Mouse (Mus musculus) cerebellum, postnatal 36 days (tissue): ENCODE data around the gene Ulk3.

Experiments used
- DNase-seq, 2 experiments: peaks; one replicate each; pipeline ENCODE4 v3.0.0; 2021 to 2022; ENCODE audit warnings: mixed read lengths in 2 of 2

Ulk3 gene

DNA sequence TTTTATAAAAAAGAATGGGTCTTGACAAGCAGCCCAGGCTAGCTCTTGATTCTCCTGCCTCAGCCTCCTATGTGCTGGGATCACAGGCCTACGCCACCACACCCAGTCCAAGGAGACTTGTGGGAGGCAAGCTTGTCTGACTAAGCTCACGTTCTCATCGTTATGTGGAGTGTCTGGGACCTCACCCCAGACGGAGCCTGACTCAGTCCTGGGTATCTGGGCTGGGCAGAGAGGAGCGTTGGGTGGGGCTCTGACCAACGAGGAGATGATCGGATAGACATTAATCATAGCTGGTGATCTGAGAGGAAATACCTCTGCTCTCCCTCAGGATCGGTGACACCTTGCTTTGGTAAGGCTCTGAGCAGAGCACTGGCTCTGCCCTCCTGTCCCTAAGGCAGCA, 29.6 kb downstream of the Ulk3 start:
- no peak for DNase-seq

DNA sequence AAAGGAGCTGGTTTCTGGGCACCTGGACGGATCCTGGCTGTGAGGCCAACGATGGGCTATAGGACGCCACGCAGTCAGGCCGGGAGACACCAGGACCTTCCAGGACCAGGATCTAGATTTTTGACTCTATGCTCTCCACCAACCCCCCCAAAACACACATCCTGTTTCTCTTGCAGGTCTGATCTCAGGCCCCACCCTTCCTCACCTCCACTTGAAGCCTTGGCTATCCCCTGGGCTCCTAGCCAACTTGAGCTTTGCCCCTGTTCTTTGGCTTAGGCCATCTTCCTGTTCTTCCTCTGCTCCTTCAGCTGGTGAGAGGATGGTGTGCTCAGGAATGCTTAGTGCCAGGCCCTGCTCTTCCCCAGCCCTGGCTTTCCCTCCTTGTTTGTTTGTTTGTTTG, 31.4 kb downstream of the Ulk3 start, which contains the start of gene Lman1l:
Gene Lman1l, minus strand, starts transcription at position 101 of the 400 bp plus-strand sequence.
- no peak for DNase-seq

- DNase-seq = no peak
These were observed 35.0 kb downstream of the Ulk3 start for GRCm38 (mm10) chr9:57624295-57624694.

DNA sequence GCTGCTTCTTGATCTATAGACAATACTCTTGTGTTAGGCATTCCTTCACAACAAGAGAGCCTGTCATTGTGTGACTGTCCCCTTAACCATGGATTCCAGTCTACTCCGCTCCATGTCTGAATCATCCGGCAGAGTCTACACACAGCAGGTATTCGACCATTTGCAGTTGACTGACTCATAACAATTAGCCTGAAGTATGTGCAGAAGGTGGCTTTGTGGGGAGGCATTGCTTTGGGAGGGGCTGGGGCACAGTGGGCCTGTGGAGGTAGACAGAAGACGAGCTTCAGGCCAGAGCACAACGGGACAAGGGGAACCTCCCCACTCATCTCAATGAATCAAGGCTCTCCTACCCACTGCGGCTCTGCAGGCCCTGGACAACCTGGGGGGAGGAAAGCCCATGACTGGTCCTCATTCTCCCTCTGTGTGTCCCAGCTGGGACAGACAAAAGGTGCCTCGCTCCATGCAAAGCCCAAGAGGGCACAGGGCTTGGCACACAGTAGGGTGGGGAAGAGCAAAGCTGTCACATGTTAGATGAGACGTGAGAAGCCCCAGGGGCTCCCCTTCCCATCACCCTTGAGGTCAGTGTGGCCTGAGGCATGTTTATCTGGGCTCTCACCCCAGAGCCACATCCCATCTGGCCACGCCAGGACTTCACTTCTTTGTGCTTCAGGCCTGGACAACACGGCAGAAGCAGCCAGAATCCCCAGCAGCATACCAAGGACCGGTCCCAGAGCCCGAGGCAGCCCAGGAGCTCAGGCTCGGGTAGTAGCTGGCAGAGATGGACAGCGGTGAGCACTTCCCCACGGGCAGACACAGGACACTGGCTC, 36.6 kb downstream of the Ulk3 start:
- DNase-seq = peak; percentile 27 to 39

GRCm38 (mm10) chr9:57627191-57627590, 37.9 kb downstream of the Ulk3 start:
- no peak for DNase-seq

GRCm38 (mm10) chr9:57627892-57628291, 38.6 kb downstream of the Ulk3 start:
- DNase-seq = no peak

DNA sequence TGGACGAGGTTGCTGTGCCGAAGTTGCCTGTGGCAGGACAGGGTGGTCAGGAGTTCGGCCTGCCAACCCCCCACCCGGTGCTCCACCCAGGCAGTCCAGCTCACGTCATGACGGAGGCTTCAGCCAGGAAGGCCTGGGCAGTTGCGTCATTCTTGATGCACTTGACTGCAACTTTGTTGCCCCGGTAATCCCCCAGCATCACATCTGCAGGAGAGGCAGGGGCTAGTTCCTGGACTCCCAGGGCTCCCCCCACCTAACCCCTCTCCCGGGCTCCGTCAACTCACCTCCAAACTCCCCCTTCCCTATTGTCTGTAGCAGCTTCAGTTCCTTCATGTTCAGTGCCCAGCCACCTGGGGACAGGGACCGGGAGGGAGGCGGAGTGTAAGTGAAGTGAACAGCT, 39.5 kb downstream of the Ulk3 start:
- DNase-seq = no peak

- peak; percentile 81 for DNase-seq
These were observed 40.0 kb downstream of the Ulk3 start for GRCm38 (mm10) chr9:57629118-57629874.

DNA sequence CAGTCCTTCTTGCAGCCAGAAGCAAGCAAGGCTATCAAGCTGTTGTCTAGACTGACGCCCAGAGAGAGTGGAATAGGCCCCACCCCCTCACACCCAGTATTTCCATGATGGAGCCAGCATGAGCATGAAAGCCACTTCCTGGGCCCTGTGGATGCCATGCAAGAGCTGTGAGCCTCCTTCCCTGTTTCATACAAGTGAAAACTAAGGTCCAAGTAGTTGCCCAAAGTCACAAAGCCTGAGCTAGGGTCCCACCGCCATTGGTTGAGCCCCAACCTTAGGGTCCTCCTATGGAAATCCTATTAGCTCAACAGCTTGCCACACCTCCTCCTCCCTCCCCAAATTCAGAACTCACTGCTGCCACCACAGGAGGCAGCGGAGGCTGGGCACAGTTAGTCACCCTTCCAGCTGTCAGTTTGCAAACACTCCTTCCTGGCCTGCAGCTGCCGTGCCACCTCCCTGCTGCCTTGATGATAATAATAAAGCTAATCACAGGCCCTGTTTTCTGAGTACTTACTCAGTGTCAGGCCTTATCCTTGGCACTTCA, 44.3 kb downstream of the Ulk3 start:
- DNase-seq = no peak

DNA sequence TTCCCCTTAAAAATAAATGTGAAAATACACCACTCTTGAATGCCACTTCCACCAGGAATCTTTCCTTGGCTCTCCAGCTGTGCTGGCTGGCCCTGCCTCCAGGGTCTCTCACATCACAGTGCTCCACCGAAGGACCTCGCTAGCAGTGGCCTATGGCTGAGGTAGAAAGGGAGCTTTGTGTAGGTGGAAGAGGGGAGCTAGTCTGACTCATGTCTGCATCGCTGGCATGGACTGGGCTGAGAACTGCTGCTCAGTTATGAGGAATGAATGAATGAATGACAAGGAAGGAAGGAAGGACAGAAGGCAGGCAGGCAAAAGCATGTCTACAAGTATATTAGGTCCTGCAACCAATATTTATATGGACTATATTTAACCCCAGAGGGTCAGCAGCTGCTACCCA, 48.0 kb downstream of the Ulk3 start:
- DNase-seq = no peak

- no peak for DNase-seq
These were observed 48.6 kb downstream of the Ulk3 start for GRCm38 (mm10) chr9:57637741-57638322.

- no peak for DNase-seq
These were observed 49.6 kb downstream of the Ulk3 start for GRCm38 (mm10) chr9:57638651-57639459.

- no peak for DNase-seq
These were observed 50.5 kb downstream of the Ulk3 start for GRCm38 (mm10) chr9:57639661-57640328.

- DNase-seq = no peak
These were observed 51.1 kb downstream of the Ulk3 start for GRCm38 (mm10) chr9:57640384-57640783.

- no peak for DNase-seq
These were observed 51.8 kb downstream of the Ulk3 start for GRCm38 (mm10) chr9:57641022-57641421.

DNA sequence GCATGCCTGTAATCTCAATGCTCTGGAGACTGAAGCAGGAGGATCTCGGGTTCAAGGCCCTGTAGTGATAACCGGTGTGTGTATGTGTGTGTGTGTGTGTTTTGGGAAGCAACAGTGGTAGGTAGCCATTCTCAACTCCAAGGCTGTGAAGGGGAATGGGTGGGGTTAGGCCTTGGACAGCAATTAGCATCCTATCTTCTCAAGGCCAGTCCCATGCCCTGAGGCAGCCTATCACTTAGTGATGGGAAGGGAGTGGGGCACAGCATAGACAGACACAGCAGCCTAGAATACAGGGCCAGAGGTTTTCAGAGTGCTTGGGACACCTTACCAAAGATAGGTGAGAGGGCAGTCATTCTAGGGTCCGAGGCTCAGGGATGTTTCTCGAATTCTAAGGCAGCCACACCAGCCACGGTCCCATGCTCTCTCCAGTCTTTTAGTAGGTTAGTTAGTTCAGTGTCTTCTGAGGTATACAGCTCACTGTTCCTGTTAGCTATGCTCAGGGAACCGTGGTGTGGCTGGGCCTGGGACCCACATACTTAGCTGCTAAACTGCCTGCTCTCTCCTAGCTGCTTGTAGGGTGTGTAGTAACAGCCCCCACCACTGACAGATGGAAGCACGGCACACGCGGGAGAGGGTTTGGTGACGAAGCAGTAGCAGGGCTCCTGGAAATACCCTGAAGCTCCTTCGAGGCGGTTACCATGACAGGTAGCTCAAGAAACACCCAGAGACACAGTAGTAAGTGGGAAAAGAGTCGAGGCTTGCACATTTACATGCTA, 52.7 kb downstream of the Ulk3 start:
- no peak for DNase-seq

GRCm38 (mm10) chr9:57643169-57643855, 54.1 kb downstream of the Ulk3 start:
- no peak for DNase-seq

GRCm38 (mm10) chr9:57643856-57644180, 54.6 kb downstream of the Ulk3 start:
- DNase-seq = no peak

GRCm38 (mm10) chr9:57644442-57644943, 55.2 kb downstream of the Ulk3 start:
- DNase-seq = no peak
